Mouse (Mus musculus) T-helper 17 cell (primary cell): ENCODE data around the gene Lyg1.

Experiments used
- in situ Hi-C, 2 experiments: fragments of 300-600 bp; cut with MboI, MseI; formaldehyde crosslinking; loops; 1 replicate in 1 of 2; 2 replicates in 1 of 2; pipeline ENCODE4 v1.15.1; 2025; ENCODE audit warnings: high pct_unique_total_duplicates in 2 of 2

Lyg1 gene

GRCm38 (mm10) chr1:37954786-37955185 lies 2.8 kb downstream of the Lyg1 start:
- in situ Hi-C loops: no loop called here

GRCm38 (mm10) chr1:37948906-37949305 lies 8.7 kb downstream of the Lyg1 start:
- in situ Hi-C loops: loop anchor here in 1 of 2 experiments (5.0 to 10.0 kb wide), 2 partner anchors 42 to 1476 kb away; no protein-coding TSS in a partner anchor

GRCm38 (mm10) chr1:37931806-37932205 lies 25.8 kb downstream of the Lyg1 start:
- in situ Hi-C loops: no loop called here

DNA sequence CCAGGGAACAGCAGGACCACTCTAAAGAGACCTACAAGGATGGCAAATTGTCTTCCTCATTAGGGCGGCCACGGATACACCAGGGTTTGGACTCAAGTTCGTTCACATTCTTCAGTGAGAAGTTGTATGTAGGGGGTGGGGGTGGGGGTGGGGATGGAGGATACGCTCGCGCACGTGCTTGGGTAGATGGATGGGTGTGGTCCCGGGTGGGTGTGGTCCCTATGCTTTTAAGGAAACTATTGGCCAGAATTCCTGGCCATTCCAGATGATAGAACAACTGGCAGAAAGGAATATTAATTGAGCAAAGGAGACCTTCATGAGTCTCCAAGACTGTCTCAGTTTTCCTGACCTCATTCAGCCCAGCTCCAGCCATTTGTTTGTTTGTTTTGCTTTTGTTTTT lies 31.6 kb downstream of the Lyg1 start:
- in situ Hi-C loops: no loop called here

- in situ Hi-C loops: no loop called here
Measured at GRCm38 (mm10) chr1:37922536-37922935, 35.0 kb downstream of the Lyg1 start.

DNA sequence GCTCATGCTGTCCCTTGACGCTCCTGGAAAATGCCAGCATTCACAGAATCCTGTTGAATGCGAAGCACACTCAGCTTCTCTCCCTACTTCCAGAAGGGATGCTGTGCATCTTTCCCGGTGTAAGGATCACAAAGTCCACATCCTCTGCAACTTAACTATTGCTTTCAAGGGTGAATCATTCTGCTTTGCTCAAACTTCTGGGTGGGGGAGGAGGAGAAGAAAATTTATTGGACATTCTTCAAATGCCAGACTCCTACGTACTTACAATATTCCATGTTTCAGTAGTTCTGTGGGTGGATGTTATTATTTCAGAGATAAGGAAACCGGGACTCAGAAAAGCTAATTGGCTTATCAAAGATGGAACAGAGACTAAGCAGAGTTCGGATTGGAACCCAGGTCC lies 39.5 kb downstream of the Lyg1 start:
- in situ Hi-C loops: no loop called here

GRCm38 (mm10) chr1:37917666-37918065 lies 39.9 kb downstream of the Lyg1 start:
- in situ Hi-C loops: no loop called here

DNA sequence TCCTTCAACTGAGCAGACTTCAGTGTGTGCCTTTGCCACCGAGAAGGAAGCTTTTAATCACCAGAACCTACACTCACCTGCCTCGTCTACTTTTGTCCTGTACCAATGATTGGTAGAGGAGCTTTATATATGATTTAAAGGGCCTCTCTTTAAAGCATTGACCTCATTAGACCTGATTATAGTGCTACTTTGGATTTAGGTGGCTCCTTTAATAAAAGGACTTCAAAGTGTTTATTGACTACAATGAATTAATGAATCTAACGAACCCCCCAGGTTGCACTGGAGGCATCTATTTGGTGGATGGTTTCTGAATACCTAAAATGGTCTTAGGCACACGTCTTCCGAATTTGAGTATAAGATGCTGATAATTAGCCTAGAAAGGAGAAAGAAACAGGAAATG lies 41.2 kb downstream of the Lyg1 start, which contains the start of gene Lyg2:
TSS of gene Lyg2 (minus strand) at position 101 of the 400 bp plus-strand sequence.
- in situ Hi-C loops: no loop called here

- in situ Hi-C loops: no loop called here
Measured at GRCm38 (mm10) chr1:37912751-37913150, 44.8 kb downstream of the Lyg1 start.

DNA sequence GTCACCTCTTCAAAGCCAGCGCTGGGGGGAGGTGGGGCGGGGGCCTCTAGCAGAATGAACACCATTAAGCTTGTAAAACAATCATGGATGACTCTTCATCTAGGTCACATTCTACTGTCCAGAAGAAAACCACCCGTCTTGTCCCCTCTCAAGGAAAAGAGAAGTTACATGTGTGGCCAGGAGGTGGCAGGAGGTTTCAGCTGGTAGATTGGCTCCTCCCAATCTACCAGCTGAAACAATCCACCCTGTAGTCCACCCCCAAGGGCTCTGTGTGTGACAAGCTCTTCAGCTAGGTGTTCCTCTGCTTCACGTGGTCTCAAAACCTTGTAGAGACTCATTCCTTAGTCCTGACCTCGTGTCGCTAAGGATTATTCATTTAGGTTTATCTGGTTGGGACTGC lies 54.4 kb downstream of the Lyg1 start:
- in situ Hi-C loops: no loop called here

DNA sequence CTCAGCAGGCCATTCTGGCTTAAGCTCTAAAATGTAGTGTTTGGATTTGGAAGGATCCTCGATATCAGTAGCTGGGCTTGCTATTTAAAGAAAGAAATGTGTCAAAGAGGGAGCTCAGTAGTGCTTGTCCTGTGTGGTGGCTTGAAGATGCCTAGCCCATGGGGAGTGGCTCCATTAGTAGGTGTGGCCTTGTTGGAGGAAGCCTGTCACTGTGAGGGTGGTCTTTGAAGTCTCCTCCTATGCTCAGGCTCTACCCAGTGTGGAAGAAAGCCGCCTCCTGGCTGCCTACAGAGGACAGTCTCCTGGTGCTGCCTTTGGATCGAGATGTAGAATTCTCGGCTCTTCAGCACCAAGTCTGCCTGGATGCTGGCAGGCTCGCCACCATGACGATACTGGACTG lies 57.3 kb downstream of the Lyg1 start:
- in situ Hi-C loops: no loop called here

- in situ Hi-C loops: no loop called here
Measured at GRCm38 (mm10) chr1:37899816-37900215, 57.7 kb downstream of the Lyg1 start.
